Mouse (Mus musculus) left cerebral cortex, postnatal 36 days (tissue): Measurements from ENCODE around the gene Timm23. TPM values are rescaled to one million over a fixed set of nuclear protein-coding genes. Genes with fewer than 3 reads are reported as not detected.

Source experiments
- DNase-seq, 2 experiments: peaks; one replicate each; pipeline ENCODE4 v3.0.0; 2021 to 2022; ENCODE audit warnings: low spot score in 2 of 2, mixed read lengths in 1 of 2
- intact Hi-C: fragments of 180-260 bp; cut with DNase I; formaldehyde crosslinking; loops from one replicate; pipeline ENCODE4 v1.15.1; 2025
- total RNA-seq, 2 experiments: library from RNA; stranded (reverse); gene quantifications; 2 replicates each; pipeline ENCODE4 v1.2.3; 2021

The Timm23 gene
- total RNA-seq, 2 experiments from 2014 or later = 61.9 to 80.2 TPM

DNA sequence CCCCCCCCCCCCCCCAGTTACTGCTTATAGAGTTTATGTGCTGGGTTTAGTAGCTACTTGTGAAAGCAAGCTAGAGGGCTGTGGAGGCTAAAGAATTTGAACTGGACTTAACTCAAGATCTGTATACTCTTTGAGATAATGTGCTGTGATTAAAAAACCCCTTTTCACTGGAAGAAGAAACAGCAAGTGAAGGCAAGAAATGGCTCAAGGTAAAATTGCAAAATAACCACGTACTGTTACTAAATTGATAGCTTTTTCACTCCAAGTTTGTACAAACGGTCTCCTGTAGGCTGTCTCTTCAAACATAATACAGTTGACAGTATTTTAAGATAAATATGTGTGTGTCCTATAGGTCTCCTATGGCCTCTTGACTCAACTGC, 35.6 kb downstream of the Timm23 start:
- intact Hi-C loops = no loop called here
- no peak for DNase-seq

DNA sequence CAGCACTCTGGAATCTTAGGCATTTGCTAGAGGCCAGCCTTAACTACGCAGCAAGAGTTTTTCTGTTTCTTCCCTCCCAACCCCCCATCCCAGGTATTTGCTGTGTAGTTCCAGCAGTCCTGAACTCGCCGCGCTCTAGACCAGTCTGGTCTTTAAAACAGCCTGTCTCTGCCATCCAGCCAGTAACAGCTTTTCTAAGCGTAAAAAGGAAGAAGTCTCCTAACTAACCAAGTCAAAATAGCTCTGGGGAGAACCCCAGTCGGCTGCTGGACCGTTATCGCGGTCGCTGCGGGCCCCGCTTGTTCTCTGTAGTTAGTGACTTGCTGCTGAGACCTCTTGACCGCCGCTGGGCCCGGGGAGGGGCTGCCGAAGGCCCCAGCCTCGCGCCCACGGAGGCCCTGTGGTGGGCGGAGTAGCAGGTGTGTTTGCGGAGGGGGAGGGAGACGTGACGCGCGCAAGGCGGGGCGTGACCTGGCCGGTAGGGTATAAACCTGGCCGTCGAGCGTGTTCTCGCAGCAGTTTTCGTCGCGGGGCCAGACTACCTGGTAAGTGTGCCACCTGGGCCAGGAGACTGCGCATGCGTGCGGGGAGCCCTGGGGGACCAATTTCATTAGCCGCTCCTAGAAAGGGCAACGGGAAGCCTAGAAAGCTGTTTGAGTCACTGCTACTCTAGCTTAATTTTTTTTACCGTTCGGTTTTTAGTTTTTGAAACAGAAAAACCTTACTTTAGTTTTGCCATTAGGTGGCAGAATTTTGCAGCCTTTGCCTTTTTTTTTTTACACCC, 36.2 kb downstream of the Timm23 start:
- intact Hi-C loops = no loop called here
- peak; percentile 44 to 45 for DNase-seq

DNA sequence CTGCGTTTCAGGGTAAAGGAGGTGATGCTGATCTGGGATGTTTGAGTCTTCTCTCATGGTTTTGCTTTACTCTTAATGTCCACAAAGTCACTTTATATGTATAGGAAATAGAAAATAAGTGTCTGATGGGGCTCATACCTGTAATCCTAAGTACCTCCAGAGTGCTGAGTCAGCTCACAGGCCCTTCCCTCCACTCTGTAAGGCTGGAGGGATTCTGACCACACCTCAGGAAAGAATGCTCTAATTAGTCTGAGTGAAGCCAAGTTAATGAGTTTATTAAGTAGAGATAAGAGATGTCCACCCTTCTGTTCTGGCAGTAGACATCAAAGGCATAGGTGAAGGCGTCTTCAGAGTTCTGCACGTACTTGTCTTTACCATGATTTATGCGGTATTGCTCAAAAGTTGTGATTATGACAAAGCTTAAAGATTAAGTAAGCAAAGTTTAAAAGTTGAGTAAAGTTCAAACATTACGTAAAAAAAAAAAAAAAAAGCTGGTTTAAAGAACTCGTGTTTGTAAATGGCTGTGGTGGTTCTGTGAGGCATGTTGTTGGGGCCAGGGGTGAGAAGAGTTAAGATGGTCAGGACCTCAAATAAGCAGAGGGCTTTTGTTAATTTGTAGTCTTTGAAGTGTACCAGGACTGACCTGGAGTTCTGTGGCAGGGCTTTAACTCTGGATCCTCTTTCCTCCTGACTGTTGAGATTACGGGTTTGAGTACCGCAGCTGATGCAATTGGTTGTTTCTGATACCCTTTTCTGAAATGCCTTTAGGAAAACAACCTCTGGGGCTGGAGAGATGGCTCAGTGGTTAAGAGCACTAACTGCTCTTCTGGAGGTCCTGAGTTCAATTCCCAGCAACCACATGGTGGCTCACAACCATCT, 37.3 kb downstream of the Timm23 start:
- no peak for DNase-seq
- intact Hi-C loops = no loop called here

DNA sequence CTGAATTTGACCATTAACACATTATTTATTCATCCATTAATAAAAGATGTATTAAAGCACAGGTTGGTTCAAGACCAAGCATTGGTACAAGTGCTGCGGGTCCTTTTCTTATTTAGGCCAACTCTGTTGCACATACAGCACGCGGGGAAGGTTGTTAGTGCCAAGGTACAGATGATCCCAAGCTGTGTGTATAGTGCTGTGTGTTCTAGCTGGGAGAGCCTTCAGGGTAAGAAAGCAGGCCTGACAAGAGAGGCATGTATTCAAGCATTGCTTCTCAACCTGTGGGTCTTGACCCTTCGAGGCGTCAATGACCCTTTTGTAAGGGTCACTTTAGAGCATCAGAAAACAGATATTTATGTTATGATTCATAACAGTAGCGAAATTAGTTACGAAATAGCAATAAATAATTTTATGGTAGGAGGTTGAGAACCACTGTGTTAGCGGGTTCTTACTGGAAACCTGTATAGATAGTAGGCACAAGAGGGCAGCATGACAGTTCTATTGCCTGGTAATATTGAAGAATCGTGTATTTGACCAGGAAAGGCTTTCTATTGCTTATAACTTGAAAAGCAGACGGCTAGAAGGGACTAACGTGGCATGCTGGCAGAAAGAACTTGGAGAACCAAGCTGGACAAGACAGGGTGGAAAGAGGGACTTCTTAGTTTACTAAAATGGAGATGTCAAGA, 38.4 kb downstream of the Timm23 start:
- intact Hi-C loops = no loop called here
- DNase-seq = no peak

GRCm38 (mm10) chr14:32162231-32162630, 39.5 kb downstream of the Timm23 start:
- intact Hi-C loops = no loop called here
- no peak for DNase-seq

GRCm38 (mm10) chr14:32161090-32161885, 40.4 kb downstream of the Timm23 start:
- intact Hi-C loops = no loop called here

DNA sequence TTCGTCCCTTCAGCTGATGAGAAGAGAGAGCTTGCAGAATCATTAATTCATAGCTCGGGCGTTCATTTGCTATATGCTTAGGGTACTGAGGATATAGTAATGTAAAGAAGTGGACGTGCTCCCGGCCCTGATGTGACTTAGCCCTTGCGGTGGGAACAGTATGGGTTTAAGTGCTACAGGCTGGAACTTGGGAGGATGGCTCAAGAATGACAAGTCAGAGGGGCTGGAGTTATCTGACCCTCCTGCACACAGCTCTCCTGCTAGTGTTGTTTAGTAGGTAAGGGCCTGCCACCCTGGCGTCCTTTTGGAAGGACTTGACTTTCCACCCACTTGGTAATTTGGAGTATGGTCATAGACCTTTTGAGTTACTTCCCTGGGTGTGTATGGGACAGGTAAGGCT, 41.1 kb downstream of the Timm23 start:
- intact Hi-C loops = no loop called here
- no peak for DNase-seq

More at GRCm38 (mm10) chr14:32161090-32161885, 40.4 kb downstream of the Timm23 start:
- no peak for DNase-seq

DNA sequence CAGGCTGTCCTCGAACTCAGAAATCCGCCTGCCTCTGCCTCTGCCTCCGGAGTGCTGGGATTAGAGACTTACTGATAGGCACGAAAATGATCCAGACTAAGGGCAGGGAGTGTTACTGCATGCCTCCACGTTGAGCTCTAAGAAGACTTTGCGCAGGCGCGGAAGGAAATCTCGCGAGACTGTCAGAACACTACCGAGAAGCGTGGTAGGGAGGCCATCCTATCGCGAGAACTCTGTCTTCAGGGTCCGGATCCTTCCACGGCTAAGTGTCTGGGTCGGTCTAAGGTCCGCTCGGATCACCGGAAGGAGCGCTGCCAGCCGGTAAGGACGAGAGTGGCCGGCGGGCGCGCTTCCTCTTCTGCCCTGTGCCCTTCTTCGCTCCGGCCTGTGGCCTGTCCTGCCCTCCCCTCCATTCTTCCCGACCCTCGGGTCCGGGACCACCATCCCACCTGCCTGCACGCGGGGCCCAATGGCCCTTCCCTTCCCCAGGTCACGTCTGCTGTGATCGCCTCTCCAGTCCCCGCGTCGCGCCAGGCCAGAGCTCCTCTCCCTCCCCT, 41.9 kb downstream of the Timm23 start, which contains the start of gene Ncoa4:
Ncoa4 (plus strand) TSS at position 176 of the 557 bp plus-strand sequence.
- peak; percentile 97 to 98 for DNase-seq
- intact Hi-C loops = no loop called here

DNA sequence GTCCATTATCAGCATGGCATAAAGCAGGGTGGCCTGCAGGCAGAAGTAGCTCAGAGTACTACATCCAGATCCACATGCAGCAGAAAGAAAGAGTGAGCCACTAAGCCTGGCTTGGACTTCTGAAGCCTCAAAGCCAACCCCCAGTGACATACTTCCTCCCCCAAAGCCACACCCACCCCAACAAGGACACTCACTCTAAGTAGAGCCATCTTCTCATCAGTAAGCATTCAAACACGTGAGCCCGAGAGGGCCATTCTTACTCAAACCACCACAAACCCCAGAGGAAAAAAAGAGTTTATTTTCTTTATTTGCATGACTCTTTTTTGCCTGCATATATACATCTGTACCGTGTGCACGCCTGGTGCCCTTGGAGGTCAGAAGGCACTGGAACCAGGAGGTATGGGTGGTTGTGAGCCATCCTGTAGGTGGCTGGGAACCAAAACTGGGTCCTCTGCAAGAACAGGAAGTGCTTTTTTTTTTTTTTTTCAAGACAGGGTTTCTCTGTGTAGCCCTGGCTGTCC, 42.5 kb downstream of the Timm23 start:
- intact Hi-C loops = no loop called here
- no peak for DNase-seq

DNA sequence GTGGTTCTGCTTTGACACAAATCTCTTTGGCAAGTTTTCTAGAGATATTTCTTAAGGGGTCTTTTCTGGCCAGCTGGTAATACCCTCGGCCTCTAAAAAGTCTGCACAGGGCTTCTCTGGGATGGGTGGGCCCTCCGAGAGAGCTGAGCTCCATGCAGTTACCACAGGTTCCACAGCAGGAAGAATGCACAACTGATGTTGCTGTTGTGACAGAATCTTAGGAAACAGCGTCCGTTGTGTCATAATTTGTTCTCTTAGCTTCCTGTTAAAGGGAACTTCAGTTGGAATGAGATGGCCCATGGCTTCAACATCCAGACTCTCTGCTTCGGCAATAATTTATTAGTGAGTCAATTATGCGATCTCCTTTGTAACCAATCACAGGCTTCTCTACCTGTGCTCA, 46.9 kb downstream of the Timm23 start:
- no peak for DNase-seq
- intact Hi-C loops = no loop called here

DNA sequence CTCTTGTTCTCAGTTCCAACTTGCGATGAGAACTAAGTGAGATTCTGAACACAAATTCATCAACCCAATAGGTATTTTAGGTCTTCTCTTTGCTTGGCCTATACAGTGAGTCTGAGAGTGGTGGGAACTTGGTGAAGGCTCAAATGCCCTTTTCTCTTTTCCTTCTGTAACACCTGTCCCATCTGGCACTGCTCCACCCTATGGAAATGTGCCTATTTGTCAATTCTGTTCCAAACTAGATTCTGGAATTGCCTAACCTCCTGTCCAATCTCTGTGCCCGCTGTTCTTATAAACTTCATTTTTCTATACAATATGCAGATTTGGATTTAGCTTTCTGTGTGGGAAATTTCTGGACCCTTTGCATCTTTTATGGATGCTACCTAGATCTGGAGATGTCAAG, 48.5 kb downstream of the Timm23 start:
- intact Hi-C loops = no loop called here
- DNase-seq = no peak

DNA sequence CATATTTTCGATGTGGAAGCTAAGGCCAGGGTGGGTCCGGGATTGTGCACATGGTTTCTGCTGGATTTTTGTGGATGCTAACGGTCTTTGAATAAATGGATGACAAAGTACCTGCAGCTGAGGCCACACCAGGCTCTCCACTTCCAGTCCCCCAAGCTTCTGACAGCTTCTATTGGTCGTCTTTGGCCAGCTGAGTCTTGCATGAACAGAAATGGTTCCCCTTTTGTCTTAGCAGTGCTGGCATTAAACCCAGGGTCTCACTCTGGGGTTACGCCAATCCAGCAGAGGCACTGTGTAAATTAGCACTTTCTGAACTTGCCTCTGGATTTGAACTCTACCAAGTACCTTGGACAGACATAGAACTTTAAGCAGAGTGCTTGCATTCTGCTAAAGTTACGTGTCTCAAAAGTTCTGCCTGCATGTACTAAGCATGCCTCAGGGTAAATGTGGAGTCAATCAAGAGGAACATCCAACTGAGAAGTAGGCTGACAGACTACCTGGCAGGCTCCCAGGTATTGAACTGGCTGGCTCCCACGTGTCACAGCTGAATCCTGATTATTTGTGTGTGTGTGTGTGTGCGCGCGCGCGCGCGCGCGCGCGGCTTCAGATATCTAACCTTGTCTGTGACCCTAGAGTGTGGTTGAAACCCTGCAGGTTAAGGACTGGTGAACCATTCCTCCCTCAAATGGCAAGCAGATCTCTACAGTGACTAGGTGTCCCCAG, 49.3 kb downstream of the Timm23 start:
- DNase-seq = no peak
- intact Hi-C loops = no loop called here

DNA sequence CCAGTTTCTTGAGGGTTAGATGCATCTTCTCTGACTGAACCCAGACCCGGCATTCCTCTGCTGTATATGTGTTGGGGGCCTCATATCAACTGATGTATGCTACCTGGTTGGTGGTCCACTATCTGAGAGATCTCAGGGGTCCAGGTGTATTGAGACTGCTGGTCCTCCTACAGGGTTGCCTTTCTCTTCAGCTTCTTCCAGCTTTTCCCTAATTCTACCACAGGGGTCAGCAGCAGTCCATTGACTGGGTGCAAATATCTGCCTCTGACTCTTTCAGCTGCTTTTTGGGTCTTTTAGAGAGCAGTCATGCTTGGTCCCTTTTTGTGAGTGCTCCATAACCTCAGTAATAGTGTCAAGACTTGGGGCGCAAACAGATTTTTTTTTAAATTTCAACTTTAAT, 50.8 kb downstream of the Timm23 start:
- no peak for DNase-seq

DNA sequence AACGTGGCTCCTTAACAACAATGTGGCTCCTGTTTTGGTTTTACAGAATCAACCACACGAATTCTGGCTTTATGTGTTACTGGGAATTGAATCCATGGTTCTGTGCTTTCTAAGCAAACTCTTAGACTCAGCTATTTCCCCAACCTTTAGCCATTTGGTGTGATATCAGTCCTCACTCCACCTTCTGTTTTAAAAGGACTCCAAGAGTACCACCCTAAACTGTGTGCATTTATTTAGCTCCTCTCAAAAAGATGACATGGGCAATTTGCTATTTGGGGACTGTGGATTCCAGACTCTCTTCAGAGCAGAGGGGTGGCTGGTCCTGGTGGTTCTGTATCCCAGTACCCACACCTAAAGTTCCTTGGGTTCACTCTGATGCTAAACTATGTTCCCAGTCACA, 55.1 kb downstream of the Timm23 start:
- no peak for DNase-seq
- intact Hi-C loops = no loop called here

More for the DNA sequence above, 50.8 kb downstream of the Timm23 start:
- intact Hi-C loops = no loop called here

DNA sequence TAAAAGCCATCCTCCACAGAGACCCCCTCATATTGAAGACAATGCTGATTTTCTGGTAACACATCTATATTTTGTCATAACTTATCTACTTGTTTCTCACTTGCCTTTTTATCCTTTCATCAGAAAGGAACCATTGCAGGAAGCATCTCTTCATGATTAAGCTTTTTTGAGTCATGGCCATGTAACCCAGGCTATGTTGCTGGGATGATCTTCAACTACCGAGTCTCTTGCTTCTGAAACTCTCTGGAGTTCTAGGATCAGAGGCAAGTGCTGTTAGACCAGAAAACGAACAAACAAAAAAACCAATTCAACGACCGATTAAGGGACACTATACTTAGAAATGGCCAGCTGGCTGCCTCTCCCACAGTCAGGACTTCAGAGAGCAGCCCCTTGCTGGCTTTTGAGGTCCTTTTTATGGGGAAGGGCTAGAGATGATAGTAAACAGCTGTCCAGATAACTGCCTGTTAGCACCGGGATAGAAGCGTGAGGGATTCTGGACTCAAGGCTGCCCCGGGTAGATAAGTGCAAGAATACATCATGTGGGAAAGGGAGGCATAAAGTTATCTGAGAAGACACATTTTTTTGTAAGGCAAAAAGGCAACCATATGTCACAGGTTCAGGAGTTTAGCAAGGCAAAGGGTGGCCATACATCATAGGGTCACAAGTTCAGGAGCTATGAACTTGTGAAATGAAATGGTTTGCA, 55.7 kb downstream of the Timm23 start:
- DNase-seq = no peak
- intact Hi-C loops = no loop called here

- intact Hi-C loops = no loop called here
- no peak for DNase-seq
These were observed 56.3 kb downstream of the Timm23 start for GRCm38 (mm10) chr14:32145401-32145800.

- intact Hi-C loops = no loop called here
These were observed 57.0 kb downstream of the Timm23 start for GRCm38 (mm10) chr14:32144734-32145133.

DNA sequence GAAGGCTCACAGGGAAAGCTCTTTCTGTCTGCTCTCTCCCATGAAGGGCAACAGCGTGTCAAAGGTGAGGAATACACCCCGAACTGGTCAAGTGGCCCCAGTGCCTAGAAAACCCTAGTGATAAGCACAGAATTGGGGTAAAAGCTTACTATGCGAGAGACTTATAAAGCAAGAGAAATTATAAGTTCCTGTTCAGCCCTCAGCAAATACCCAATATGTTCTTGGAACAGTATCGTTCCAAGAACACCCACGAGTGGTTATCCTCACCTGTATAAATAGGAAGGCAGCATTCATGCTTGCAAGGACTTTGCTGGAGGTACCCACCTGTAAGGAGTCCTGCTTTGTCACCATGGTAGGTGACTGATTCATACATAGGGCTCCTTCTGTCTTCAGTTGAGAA, 60.0 kb downstream of the Timm23 start, which contains the start of gene Msmb:
Msmb (plus strand) TSS at position 301 of the 400 bp plus-strand sequence.
- intact Hi-C loops = no loop called here
- no peak for DNase-seq

More at GRCm38 (mm10) chr14:32144734-32145133, 57.0 kb downstream of the Timm23 start:
- no peak for DNase-seq
